Mouse (Mus musculus): ENCODE data around the gene Herc3.
A peak's percentile ranks its signal among the peaks of the same experiment; 100 is the strongest.
"Not testable (repeated sequence)": the region's sequence is repeated elsewhere in the genome, so short reads cannot be mapped to it uniquely, and the experiment has no call there.

The Herc3 gene

DNA sequence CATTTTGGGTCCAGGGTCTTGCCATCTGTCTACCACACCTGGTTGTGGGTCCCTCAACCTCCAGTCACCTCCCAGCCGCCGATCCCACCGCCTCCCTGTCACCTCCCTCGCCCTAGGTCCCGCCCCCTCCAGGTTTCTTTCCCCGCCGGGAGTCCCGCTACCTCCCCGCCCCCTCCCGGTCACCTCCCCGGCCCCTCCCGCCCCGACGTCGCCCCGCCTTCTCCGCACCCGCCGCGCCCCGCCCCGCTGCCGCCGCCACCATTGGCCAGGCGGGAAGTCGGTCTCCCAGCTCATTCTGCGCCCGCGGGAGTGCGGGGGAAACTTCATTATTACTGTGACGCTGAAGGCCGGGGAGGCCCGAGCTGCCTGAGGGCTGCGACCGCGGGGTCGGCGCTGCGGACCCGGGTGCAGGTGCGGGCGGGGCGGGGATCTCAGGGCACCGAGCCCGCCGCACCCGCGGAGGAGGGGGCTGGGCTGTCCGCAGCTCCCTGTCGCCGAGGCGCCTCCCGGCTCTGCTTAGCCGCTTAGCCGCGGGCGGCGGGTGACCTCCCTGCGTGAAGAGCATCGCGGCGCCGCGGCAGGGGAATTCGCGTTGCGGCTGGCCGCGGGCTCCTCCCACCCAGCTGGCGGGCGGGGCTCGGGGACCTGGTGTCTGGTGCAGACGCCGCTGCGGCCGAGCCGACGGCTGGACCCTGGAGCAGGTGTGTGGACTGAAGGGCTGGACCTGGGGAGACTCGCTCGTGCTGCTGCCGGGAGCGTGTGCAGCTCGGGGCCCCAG lies at the start of gene Herc3:
Herc3 (plus strand) TSS at position 234 of the 778 bp plus-strand sequence.
- peak; percentile 73 to 78 for DNase-seq (ENCODE audit: low spot score in 2 of 2)

DNA sequence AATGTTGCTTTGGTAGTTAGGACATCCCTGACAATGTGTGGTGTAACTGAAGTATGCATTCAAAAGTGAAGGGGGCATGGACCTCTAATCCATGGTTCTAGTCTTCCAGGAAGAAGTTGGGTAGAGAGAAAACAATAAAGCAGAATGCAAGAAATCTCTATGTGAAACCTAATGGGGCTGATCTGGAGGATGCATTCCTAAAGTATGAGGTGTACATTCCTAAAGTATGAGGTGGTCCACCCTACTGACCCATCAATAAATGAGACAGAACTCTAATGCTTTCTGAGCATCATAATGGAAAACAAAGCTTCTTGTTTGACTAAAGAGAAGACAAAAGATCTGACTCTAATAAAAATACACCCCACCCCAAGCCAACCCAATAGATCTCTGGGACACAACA lies 29.9 kb upstream of the Herc3 start:
- DNase-seq (ENCODE audit: low spot score in 2 of 2), result no peak

DNA sequence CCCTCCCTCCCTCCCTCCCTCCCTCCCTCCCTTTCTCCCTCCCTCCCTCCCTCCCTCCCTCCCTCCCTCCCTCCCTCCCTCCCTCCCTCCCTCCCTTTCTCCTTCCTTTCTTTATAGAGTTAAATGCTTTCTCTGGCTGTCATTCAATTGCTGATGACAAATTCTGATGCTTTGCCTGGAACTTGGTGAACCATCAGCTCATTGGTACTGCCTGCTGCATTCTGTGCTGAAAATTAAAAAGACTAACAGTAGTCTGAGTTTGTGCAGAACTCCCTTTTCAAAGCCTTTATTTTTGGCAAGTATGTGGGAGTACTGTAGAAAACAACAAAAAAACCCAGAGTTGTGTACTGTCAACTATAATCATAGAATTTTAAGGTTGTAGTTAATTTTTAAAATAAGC lies 16.9 kb upstream of the Herc3 start:
- no peak for DNase-seq (ENCODE audit: low spot score in 2 of 2)

DNA sequence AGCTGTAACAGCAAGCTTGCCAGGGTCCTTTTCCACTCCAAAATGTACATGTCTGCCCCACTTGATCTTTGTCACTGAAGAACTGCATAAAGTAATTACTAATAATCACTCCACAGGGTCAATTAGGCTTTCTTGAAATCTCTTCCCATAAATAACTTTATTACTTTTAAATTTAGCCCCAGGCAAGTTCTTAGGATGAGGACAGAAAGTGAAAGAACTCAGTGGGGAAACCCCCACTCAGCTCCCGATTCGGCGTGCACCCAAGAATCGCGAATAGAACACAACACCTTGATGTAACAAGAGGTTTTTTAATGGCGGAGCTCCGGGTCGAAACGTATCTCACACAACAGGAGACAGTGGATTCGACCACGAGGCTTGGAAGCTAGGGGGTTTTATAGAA lies 14.2 kb upstream of the Herc3 start:
- DNase-seq (ENCODE audit: low spot score in 2 of 2), result not testable (repeated sequence)

GRCm38 (mm10) chr6:58825619-58826018 lies 5.6 kb upstream of the Herc3 start:
- DNase-seq (ENCODE audit: low spot score in 2 of 2), result no peak

GRCm38 (mm10) chr6:58826089-58826488 lies 5.2 kb upstream of the Herc3 start:
- DNase-seq (ENCODE audit: low spot score in 2 of 2), result no peak

GRCm38 (mm10) chr6:58828582-58828981 lies 2.7 kb upstream of the Herc3 start:
- DNase-seq (ENCODE audit: low spot score in 2 of 2), result no peak

DNA sequence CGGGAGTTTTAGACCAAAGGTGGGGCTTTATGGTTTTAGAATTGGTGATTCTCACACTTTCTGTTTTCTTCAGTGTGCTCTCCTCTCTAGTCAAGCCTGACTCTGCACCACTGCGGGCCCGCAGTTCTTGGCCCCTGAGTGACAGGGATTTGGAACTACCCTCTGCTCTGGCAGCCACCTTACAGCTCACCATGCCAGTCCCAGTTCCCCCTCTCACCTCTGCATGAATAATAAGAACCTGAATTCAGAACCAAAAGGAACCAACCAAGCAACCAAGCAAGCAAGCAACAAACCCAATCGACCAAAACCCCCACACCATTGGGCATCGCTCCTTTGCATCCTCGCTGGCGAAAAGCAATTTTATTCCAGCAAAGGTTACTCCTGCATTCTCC lies 429 bp upstream of the Herc3 start:
- no peak for DNase-seq (ENCODE audit: low spot score in 2 of 2)

GRCm38 (mm10) chr6:58832591-58833018 lies 1.3 kb downstream of the Herc3 start:
- peak; percentile 47 to 57 for DNase-seq (ENCODE audit: low spot score in 2 of 2)

- no peak for DNase-seq (ENCODE audit: low spot score in 2 of 2)
These were observed 3.2 kb downstream of the Herc3 start for GRCm38 (mm10) chr6:58834470-58834869.

DNA sequence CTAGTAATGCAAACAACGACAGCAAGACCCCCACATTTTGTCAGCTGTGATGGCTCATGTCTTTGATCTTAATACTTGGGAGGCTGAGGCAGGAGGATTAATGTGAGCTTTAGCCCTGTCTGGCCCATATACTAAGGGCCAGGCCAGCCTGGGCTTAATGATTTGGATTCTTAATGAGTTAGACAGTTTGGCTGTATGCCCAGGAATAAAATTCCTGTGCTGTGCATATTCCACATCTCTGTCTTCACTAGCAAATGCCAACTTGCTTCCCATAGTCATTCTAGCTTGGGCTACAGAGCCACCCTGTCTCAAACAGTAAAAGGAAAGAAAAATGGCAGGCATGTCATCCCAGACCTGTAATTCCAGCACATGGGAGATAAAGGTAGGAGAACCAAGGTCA lies 4.3 kb downstream of the Herc3 start:
- DNase-seq (ENCODE audit: low spot score in 2 of 2), result no peak

GRCm38 (mm10) chr6:58836476-58836875 lies 5.2 kb downstream of the Herc3 start:
- no peak for DNase-seq (ENCODE audit: low spot score in 2 of 2)

DNA sequence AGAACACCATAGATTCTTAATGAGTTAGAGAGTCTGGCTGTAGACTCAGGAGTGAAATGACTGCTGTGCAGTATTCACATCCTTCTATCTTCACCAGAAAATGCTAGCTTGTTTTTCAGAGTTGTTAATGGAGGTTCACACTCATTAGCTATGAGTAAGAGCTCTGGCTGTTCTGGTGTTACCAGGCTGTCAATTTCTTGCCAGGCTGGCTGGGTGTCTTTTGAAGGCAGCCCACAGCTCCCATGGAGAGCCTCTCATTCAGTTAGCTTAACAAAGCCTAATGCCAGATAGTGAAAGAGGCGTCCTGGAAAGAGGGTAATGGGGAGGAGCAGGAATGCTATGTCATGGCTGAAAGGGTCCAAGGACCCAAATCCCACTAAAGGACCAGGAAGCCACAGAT lies 6.7 kb downstream of the Herc3 start:
- DNase-seq (ENCODE audit: low spot score in 2 of 2), result no peak

GRCm38 (mm10) chr6:58841208-58841607 lies 9.9 kb downstream of the Herc3 start:
- no peak for DNase-seq (ENCODE audit: low spot score in 2 of 2)

GRCm38 (mm10) chr6:58842186-58842585 lies 10.9 kb downstream of the Herc3 start:
- DNase-seq (ENCODE audit: low spot score in 2 of 2), result no peak

DNA sequence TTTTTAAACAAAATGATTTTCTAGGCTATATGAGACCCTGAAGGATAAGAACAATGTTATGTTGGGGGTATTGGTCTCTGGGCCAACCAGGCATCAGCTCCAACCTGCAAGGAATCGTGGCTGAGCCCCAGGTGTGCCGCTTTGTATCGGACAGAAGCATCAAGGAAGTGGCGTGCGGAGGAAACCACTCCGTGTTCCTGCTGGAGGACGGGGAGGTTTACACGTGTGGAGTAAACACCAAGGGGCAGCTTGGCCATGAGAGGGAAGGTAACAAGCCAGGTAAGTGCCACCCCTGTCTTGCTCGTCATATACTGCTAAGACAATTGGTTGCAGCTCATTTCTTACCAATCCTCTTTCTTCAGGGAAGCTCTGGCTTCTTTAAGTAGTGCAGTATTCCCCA lies 12.3 kb downstream of the Herc3 start:
- no peak for DNase-seq (ENCODE audit: low spot score in 2 of 2)

- DNase-seq (ENCODE audit: low spot score in 2 of 2), result peak; percentile 35 to 55
These were observed 13.0 kb downstream of the Herc3 start for GRCm38 (mm10) chr6:58844188-58844822.

DNA sequence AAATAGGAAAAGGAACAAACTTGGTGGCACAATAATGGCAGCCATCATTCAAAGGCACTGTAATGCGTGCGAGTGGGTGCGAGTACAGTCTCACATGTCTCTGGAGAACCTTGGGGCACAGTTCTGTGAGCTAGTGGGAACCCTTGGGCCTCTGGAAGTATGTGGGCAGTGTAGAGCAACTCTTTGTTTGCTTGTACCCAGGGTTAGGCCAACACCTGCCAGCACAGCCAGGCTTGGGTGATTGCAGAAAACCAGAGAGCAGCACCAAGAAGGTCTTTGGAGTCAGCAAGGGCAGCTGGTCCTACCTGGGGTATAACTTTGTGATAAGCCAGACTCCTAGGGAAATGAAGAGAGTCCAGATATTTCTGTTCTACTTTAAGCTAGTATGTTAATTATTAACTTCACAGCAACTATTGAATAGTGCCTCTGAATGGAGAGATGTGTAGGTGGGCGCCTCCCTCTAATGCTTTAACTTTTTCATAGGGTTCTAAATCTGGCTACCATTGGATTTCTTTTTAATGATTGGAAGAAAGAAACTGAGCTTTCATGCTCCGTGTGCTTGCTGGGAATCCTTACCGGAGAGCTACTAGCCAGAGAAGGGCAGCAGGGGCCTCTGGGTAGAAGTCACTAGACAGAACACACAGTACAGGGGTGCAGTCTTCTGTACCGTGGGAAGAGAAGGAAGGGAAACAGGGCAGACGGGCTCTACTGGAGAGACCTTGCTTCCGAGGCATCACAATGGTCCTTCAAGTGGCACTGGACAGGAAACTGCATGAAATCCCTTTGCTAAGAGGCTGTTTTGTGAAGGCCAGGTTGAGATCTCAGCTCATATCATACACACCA lies 15.8 kb downstream of the Herc3 start:
- no peak for DNase-seq (ENCODE audit: low spot score in 2 of 2)

- no peak for DNase-seq (ENCODE audit: low spot score in 2 of 2)
These were observed 16.6 kb downstream of the Herc3 start for GRCm38 (mm10) chr6:58847836-58848235.

- no peak for DNase-seq (ENCODE audit: low spot score in 2 of 2)
These were observed 18.1 kb downstream of the Herc3 start for GRCm38 (mm10) chr6:58849356-58849755.

DNA sequence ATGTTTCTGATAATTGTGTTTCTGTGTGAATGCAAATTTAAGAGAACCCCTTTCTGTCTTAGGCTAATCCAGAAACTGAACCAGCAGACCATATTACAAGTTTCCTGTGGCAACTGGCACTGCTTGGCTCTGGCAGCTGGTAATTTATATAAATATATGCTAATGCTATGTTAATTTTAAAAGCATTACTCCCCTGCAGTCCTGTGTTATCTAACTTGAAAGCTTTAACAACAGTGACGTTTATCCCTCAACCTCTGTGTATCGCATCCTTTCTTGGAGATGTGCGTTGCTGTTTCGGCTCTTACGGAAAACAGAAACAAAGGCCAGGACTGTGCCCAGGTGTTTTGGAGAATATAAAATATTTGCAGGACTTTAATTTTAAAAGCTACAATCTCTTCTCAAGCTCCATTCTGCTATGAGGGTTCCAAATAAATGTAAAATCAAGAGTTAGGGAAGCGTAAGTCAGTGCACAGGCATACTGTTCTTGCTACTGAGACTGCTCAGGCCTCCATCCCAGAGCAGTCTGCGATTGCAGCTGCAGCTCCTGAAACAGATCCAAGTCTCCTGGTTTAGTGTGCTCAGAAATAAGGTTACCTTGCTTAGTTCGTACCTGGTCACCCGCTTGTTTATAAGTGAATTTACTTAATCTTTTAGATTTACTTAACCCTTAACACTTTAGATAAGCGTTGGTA lies 24.6 kb downstream of the Herc3 start:
- DNase-seq (ENCODE audit: low spot score in 2 of 2), result no peak

GRCm38 (mm10) chr6:58856494-58856893 lies 25.2 kb downstream of the Herc3 start:
- no peak for DNase-seq (ENCODE audit: low spot score in 2 of 2)
